Mouse (Mus musculus) bone marrow, adult 2 months (tissue): ENCODE results near the gene Pde4a.

ENCODE experiments used
- CTCF ChIP-seq: fragments of 200-500 bp; IDR thresholded peaks from 2 replicates; pipeline ENCODE4 v1.5.1; 2011; ENCODE audit warnings: low read length, control low read depth; ENCODE audit not compliant: control insufficient read depth, insufficient read depth
- POLR2A ChIP-seq: fragments of 200-500 bp; IDR thresholded peaks from 2 replicates; pipeline ENCODE4 v1.6.1; 2011; ENCODE audit warnings: low read depth, mild to moderate bottlenecking, control low read depth, low read length, borderline replicate concordance; ENCODE audit not compliant: control insufficient read depth

DNA sequence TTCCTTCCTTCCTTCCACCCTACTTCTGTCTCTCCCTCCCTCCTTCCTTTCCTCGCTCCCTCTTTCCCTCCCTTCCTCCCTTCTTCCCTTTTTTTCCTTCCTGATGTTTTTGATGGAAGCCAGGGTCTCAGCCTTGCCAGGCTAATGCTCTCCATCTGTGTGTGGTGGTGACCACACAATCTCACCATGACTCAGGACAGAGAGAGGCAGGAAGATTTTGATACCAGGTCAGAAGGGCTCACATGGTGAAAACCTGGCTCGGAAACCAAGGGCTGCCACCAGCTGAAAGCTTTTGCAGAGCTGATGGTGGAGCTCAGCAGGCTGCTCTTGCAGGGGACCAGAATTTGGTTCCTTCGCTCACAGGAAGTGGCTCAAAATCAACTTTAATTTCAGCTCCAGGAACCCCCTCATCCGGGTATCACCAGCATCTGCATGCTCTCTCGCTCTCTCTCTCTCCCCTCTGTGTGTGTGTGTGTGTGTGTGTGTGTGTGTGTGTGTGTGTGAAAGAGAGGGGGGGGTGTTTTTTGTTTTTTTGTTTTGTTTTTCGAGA, 95.1 kb downstream of the Pde4a start:
- no peak for TF ChIP-seq POLR2A
- TF ChIP-seq CTCF: no peak
